Mouse (Mus musculus) thymus, postnatal 36 days (tissue): ENCODE data around the gene Fam133b.
"Not testable (repeated sequence)": the region's sequence is repeated elsewhere in the genome, so short reads cannot be mapped to it uniquely, and the experiment has no call there.

Source experiments
- DNase-seq, 2 experiments: peaks; one replicate each; pipeline ENCODE4 v3.0.0; 2022; ENCODE audit warnings: mixed read lengths in 2 of 2

The Fam133b gene

DNA sequence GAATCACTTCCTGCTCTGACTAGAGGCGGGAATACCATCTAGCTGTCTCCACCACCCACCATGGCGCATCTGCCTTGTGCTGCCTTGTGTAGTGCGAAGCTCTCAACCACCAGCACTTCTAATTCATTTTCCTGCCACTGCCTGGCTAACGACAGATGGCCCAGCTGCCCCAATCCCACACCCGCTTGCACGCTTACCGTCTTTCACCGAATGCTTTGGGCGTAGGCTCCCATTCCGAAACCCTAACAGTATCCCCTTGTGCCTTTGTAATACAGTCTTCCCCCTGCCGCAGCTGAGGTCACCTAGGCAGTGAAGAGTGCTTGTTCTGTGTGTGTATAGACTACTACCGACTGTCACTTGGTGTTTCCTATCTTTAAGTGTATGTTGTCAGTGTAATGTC lies 21.9 kb upstream of the Fam133b start:
- no peak for DNase-seq

DNA sequence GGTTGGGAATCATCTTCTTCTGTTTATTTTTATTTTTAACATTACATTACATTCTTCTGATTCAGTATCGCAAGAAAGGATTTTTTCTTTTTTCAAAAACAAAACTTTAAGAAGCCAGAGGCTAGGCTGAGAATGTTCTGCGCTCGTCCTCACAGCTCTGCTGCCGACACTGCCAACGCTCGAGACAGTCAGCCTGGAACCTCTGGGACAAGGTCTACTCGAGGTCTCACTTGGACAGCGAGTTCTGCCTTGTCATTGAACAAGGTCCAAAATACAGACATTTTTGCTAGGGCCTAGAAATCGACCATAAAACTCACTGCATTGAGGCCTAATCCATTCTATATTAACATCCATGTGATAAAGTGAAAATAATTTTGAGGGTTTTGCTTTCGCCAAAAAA lies 20.8 kb upstream of the Fam133b start:
- DNase-seq = no peak

DNA sequence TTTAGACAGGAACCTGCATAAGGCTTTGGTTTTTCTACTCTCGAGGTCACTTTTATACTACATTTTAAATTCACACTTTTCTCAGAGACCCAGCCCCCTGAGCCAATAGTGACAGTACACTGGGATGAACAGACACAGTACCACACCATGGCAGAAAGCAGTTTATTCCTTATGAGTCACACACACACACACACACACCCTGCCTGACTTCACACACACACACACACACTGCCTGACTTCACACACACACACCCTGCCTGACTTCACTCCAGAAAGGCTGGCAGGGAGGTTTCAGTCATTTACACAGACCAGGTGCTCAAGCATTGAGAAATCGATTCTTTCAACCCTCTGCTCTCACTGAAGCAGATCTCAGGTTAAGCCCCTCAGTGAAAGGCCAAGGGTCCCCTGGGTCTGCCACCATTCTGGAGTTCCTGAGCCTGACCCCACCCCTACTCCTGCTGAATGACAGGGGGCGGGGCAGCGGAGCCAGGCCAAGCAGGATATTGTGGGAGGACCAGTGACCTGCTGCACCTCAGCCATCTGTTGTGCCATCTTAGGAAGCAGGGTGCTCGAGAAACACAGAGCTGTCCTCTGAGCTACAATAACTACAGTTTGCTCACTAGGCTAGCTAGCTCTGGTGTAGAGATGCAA lies 16.5 kb upstream of the Fam133b start:
- no peak for DNase-seq

DNA sequence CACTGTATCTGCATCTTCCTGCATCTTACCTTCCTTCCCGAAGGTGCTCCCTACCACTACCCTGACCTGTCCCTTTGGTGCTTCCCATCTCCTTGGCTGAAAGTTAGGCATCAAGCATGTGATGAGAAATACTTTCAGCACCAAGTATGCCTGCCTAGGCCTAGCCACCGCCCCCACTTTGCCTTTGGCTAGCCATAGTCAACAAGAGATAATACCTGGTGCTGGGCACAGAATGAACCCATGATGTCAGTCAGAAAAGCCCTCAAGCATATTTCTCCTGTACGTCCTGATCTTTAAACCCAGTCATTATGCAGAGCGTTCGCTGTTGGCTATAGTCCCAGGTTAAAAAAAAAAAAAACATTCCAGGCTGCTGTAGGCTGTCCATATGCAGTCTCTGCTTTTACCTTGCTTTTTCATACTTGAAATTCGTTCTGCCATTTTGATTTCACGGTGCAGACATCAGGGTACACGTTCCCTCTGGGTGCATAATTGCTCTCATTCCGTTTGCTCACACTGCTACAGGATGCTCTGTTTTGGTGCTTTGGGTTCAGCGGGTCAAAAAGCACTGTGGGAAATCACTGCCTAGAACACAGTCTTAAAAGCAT lies 13.9 kb upstream of the Fam133b start:
- no peak for DNase-seq

DNA sequence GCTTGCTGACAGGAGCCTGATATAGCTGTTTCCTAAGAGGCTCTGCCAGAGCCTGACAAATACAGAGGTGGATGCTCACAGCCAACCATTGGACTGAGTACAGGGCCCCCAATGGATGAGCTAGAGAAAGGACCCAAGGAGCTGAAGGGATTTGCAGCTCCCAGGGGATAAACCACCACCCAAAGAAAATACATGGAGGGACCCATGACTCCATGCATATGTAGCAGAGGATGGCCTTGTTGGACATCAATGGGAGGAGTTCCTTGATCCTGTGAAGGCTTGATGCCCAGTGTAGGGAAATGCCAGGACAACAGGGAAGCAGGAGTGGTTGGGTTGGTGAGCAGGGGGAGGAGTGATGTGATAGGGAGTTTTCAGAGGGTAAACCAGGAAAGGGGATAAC lies 11.6 kb upstream of the Fam133b start:
- not testable (repeated sequence) for DNase-seq

DNA sequence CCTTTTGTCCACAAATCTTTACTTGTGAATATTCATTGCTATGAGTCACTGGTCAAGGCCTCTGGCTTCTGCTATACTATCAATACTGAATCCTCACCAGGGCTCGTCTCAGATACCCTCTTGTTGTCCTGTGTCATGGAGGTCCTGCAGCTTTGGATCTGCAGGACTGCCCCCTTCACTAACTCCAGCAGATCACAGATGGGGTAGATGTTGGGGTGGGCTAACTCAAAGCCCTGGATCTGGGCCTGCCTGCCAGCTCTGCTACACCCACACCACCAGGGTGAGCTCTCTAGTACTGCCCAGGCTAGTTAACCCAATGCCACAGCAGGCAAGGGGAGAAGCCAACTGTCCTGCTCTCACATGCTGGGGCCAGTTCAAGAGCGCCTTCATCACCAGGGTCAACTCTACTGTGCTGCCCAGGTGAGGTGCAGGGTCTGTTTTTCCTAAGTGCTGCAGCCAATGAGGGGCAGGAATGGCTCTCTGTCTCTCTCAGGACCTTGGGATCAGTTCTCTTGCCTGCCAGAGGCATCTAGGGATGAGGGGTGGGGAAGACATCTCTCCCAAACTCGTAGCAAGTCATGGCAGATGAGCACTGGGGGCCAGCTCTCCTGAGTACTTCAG lies 6.9 kb upstream of the Fam133b start:
- DNase-seq = no peak

DNA sequence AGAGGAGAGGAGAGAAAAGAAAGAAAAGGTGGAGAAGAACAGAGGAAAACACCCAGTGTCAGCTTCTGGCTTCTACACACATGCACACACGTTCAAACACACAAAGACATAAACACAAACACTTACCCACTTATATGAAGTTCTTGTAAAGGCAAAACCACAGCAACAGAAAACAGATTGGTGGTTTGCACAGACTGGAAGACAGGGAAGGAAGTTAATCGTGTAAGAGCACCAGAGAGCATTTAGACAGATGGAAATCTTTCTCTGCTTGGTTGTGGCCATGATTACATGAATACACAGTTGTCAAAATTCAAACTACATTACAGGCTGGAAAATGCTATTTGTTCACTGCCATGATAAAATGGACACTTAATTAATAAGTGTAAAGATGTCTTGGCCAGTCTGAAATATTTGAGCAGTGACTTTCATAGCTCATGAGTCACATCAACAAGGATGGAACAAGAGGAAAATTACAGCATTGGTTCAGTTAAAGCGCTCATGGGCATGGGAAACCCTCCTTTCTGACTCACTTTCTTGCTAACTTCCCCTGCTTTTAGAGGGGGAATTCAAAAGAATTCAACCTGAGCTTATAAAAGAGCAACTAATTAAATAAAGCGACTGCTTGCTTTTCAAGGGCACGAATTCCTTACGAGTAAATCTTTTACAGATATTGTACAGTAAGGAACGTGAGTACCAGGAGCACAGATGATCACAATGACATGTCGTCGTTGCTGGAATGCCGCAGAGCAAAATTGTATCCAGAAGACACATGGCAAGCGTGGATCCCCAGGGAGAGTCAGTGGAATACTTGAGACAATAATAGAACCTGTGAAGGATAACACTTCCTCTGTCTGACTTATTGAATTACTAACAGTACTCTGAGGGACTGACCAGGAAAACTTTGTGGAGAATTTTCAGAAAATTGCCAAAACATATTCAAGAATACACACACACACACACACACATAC lies 4.8 kb upstream of the Fam133b start:
- no peak for DNase-seq

DNA sequence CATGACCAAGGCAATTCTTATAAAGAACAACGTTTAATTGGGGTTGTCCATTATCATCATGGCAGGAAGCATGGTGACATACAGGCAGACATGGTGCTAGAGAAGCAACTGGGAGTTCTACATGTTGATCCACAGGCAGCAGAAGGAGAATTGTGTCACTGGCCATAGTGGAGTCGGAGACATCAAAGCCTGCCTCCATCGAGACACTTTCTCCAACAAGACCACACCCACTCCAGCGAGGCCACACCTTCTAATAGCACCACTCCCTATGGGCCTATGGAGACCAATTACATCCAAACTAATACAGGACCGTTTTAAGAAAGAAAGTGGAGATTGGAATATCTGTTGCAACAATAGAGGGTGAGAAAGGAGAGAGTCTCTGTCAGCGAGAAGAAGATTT lies 1.8 kb upstream of the Fam133b start:
- DNase-seq = no peak

DNA sequence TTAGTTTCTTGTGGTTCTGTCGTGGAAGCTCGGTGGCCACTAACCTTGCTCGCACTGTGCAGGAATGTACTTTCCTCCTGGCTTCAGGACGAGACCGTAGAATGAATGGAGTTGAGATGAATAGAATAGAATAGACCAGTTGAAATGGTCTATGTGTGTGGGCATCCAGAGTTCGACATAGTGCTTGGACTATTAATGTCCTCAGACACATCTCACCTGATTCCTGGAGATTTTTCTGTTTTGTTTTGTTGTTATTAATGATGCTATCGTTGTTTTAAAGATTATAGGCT lies 792 bp downstream of the Fam133b start:
- DNase-seq = no peak

DNA sequence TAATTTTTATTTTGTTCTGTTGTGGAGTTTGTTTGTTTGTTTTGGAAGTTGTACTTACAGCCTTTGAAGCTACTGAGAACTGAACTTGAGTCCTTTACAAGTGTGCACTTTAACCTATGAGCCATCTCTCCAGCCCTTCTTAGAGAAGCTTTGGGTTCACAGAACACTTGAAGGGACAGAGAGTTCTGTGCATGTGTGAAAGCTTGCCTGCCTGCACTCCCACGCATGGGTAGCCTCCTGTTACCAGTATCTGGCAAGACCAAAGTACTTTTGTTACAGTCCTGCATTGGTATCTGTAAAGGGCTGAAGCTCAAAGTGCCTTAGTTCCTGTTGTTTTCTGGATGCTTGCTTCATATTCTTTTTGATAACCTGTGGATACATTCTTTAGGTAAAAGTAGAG lies 2.6 kb downstream of the Fam133b start:
- no peak for DNase-seq

DNA sequence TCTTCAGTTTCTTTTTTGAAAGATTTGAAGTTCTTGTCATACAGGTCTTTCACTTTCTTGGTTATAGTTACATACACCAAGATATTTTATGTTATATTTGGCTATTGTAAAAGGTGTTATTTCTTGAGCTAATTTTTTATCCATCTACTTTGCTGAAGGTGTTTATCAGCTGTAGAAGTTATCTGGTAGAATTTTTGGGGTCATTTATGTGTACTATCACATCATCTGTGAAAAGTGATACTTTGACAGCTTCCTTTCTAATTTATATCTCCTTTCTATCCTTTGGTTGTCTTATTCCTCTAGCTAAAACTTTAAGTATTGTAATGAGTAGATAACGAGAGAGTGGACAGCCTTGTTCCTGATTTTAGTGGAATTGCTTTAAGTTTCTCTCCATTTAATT lies 7.8 kb downstream of the Fam133b start:
- no peak for DNase-seq

DNA sequence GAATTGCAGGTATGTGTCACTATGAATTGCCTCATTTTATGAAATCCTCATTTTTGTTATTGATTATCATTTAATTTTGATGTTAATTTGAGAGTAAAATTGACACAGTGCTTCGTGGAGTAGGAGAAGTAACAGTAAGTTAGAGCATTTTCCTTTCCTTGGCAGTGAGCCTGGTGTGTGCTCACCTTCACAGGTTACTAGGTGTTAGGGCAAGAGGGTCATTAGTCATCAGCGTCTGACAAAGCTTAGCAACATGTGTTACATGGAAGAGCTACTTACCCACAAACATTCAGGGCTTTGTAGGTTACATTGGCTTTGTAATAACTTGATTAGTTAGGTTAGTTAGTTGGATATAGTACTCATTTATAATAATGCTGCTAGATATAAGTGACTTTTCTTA lies 10.6 kb downstream of the Fam133b start:
- DNase-seq = no peak

DNA sequence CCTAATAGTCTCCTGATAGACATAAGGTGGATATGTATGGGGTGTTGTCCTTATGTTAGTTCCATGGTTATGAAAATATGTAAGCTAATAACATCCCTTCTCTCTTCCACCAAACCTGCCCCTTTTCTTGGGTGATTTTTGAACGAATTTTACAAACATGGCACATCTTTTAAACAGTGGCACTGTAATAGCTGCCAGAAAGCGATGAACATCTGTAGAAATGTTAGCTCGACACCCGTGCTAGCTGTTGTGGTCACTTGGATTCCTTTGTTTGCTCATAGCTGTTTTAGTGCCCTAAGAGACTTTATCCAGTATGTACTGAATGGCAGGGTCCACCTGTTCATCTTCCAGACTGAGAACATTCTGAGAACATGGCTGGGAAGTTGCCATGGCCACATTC lies 27.6 kb downstream of the Fam133b start, which contains the start of gene 1700109H08Rik:
Gene 1700109H08Rik (plus strand): TSS at position 301 of the 400 bp plus-strand sequence.
- DNase-seq = no peak

DNA sequence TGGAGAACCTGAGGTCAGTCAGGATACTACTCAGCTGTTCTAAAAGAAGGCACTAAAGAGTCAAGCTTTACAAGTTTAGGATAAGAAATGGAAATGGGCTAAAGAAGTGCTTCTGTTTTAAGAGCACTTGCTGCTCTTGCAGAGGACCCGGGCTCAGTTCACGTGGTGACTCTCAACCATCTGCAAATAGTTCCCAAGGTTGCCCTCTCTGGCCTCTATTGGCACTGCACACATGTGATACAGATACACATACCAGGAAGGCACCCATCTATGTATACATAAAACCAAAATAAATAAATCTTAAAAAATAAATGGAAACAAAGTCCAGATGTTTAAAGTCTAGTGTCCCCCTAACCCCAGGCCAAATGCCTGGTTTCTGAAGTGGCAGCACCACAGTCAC lies 31.2 kb downstream of the Fam133b start:
- DNase-seq = no peak

DNA sequence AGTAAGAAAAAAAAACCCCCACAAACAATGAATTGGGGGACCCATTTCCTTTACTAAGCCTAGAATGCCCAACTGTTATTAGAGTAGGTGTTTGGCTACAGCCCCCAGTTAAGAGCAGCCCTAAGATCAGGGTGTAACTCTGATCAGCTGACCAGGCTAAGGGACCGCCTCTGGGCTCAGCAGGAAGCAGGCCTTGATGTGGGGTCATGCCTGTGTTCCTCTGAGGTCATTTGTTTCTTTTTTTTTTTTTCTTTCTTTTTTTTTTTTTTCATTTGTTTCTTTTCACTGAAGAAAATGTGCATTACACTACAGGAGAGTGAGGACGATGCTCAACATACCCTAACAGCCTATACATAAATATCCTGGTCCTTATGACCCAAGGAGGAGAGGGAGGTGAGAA lies 34.3 kb downstream of the Fam133b start:
- no peak for DNase-seq

DNA sequence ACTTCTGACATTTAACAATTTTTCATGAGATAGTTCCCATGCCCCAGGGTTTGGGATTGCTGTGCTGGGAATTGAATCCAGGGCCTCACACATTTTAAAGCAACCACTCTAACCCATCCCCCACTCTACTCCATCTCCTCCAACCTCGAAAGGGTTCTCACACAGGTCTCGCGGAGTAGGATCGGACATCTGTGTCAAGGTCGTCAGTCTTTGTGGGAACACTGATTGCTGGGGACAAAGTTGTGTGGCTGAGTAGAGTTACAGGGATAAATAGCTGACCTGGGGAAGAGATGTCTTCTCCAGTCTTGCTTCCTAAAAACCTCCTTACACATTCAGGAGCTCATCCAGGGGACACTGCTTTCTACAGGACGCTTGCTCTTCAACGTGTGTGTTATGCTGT lies 35.4 kb downstream of the Fam133b start:
- no peak for DNase-seq

DNA sequence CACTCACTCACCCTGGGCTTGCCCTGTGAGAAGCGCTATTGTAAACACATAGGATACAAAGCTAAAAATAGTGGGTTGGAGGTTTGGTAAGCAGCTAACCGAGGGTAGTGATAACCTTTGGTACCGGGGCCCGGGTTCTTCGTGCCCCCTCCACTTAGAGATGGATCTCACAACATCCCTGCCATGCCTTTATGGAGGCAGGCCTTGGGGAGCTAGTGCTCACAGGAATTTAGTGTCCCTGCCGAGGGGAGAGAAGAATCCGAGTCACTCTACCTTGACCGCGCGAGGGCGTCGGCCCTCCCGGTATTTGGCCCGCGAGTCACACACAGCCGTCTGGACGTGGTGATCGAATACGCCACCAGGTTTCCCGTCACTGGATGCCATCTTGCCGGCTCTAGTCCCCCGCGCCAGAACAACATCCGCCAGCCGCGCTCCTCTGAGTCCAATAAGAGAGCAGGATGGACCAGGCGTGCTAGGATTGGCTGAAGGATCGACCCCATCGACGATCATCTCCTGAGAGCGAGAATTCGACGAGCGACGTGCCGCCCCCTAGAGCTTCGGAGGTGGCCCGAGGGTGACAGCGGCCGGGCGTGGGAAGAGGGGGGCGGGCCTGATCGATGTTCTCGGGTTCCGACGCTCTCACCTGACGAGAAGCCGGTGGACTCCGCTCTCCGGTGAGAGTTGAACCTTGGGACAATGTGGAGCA lies 52.2 kb downstream of the Fam133b start, which contains the start of gene Pex1:
Gene Pex1 (plus strand): TSS at position 374 of the 706 bp plus-strand sequence.
- DNase-seq = peak; percentile 94 to 95

DNA sequence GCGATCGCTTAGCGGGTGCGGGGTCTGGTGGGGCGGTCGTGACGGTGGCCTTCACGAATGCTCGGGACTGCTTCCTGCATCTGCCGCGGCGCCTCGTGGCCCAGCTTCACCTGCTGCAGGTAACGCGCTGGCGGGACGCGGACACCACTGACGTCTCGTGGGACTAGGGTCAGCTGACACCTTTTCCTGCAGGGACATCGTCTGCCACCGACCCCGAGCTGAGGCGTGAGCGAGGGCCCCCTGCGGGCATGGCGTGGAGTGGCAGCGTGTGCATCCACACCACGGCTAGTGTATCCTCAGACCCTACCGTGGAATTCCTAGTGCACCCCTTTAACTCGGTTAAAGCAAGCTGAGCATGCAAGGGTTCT lies 52.8 kb downstream of the Fam133b start, which contains the start of gene Rbm48:
Gene Rbm48 (minus strand): TSS at position 187 of the 368 bp plus-strand sequence.
- DNase-seq = peak; percentile 76 to 83

DNA sequence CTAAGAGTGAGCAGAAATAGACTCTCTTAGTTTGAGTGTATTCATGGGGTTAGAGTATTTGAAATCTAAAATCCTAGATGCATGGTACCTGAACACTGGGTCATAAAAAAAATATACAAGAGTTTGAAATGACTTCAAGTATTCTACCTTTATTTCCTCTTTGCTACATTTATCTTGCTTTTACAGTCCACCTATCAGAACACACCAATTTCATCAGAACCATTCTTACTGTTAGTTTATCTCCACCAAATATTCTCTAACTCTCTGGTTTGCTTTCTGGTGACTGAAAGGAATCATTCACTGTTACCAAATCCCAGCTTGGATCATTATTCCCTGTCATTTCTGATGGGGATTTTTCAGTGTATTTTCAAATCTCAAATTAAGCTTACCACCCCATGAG lies 53.5 kb downstream of the Fam133b start:
- no peak for DNase-seq

DNA sequence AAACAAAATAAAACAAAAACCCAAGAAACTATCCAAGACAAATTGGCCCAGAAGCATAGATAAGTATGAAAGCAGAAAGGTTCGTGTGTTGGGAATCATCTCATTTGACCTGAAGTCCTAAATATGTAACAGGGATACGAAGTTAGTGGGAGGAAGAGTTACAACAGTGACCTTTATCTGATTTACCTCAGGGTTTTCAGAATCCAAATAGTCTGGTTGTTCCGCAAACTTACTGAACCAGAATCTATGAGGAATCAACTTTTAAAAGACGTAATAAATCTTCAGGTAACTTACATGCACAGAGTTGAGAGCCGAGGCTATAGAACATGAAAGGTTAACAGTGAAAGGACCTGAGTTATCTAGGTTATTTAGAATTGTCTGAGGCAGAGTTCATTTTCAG lies 55.1 kb downstream of the Fam133b start:
- DNase-seq = no peak

DNA sequence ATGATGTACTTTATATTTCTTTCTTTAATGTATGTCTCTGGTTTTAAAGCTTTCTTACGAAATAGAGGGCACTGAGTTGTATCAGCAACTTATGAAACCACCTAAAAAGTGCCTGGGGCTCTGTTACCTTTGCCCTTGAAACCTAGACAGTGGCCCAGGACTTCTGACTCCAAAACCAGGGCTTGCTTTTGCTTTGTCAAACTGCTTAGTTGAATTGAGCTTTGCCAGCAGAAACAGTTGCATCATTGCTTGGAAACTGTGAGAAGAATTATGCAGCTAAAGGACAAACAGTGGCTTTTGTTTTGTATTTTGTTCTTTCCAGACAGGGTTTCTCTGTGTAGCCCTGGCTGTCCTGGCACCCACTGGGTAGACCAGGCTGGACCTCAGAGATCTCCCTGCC lies 56.7 kb downstream of the Fam133b start:
- no peak for DNase-seq

DNA sequence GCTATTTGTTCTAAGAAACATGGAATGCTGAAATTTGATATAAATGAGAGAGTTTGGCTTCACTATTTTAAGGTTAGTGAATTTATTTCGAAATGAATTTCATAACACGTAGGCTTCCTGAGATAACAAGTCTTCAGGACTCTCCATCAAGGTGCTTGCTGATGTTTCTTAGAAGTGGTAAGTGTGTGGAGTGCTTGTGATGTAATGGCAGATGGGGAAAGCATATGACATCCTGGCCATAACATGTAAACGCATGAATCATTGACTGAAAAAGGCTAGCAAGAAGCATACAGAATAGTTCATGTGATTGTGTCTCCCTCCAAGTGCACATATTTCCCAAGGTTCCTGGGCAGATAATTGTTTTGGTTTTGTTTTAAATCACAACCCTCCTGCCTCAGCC lies 57.2 kb downstream of the Fam133b start:
- no peak for DNase-seq

DNA sequence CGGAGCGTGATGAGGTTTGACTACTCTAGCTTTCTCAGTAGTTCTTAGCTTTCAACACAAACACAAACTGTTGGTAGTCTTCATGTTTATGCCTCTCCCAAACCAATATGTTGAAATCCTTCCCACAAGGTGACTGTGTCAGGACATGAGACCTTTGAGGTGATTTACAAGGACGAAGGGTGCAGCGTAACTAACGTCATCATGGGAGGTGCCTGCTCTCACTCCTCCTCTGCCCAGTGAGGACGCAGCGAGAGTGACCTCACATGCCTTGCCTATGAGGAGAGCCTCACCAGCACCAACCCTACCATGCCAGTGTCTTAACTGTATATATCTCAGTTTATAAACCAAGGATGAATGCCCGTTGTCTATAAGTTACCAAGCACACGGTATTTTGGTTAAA lies 63.5 kb downstream of the Fam133b start:
- DNase-seq = no peak
